ENCODE assay signal across 29 mouse cellular contexts in genomic region chr13:31468131-31468530, GRCm38 (mm10).
A peak's percentile ranks its signal among the peaks of the same experiment; 100 is the strongest.
DNase-seq lines count a peak whose midpoint lies in the region; ATAC-seq and TF ChIP-seq lines count a peak whose summit lies in the region.
"Had no signal": no experiment of that assay in that cellular context is flagged by ENCODE, and none has a peak within 500 bp of the region (broad histone marks: within the 10 kb centered on the region; RNA-seq: fewer than 3 reads in every experiment).

No protein-coding gene starts in this region.

- no peaks in the 10 kb centered on the region for H3K9me3 ChIP-seq in embryonic facial prominence, embryonic 14.5 days (ENCODE audit: control insufficient read depth, low read length)
- no peaks in the 10 kb centered on the region for H3K9me3 ChIP-seq in embryonic facial prominence, embryonic 10.5 days
- H3K9me3 ChIP-seq in hindbrain, embryonic 16.5 days (ENCODE audit: control insufficient read depth, low read length): no peaks in the 10 kb centered on the region
- H3K9me3 ChIP-seq: embryonic facial prominence, embryonic 15.5 days; forebrain, embryonic 10.5 days; forebrain, embryonic 15.5 days; heart, embryonic 12.5 days; heart, embryonic 15.5 days had no signal

- DNase-seq in embryonic facial prominence, embryonic 14.5 days (ENCODE audit: low spot score): peak; percentile 17
- DNase-seq in embryonic facial prominence, embryonic 10.5 days (ENCODE audit: low spot score): no peak
- peak; percentile 48 for DNase-seq in 3134 (ENCODE audit: extremely low read depth, insufficient read length, low spot score)
- peak; percentile 21 for DNase-seq in Muller cell, postnatal 12 days (ENCODE audit: inconsistent ontology term)
- DNase-seq in retina, postnatal 1 day: no peak
- no peak for DNase-seq in right cerebral cortex, postnatal 25 days
- DNase-seq: adrenal gland, adult 8-10 months; adrenal gland, postnatal 25 days; cerebellum, adult 11-12 months; cerebellum, adult 8-10 months; cerebellum, postnatal 10 days; cerebellum, postnatal 36 days; embryo, embryonic 11 days; gastrocnemius, postnatal 10 days; gastrocnemius, postnatal 36 days; heart, postnatal 10 days; heart, postnatal 4 days; kidney, adult 2 months had no signal

- no peak for TF ChIP-seq CTCF in embryonic fibroblast, embryonic 13.5 days (IDR thresholded peaks at IDR 0.05; ENCODE audit: borderline replicate concordance, insufficient read depth, low read length)

- H3K9ac ChIP-seq in embryonic facial prominence, embryonic 14.5 days (ENCODE audit: low read depth, low read length): no peak overlapping the region
- no peak overlapping the region for H3K9ac ChIP-seq in hindbrain, embryonic 16.5 days (ENCODE audit: low read depth, low read length)
- H3K9ac ChIP-seq: embryonic facial prominence, embryonic 15.5 days; forebrain, embryonic 15.5 days; heart, embryonic 12.5 days; heart, embryonic 15.5 days; hindbrain, embryonic 14.5 days had no signal

- no peaks in the 10 kb centered on the region for H3K36me3 ChIP-seq in embryonic facial prominence, embryonic 14.5 days (ENCODE audit: control insufficient read depth, insufficient read depth, low read length)
- H3K36me3 ChIP-seq in embryonic facial prominence, embryonic 10.5 days (replicated peaks): no peaks in the 10 kb centered on the region
- H3K36me3 ChIP-seq in hindbrain, embryonic 16.5 days (ENCODE audit: control insufficient read depth, insufficient read depth, low read length): no peaks in the 10 kb centered on the region
- H3K36me3 ChIP-seq: embryonic facial prominence, embryonic 15.5 days; forebrain, embryonic 10.5 days; forebrain, embryonic 15.5 days; heart, embryonic 12.5 days; heart, embryonic 15.5 days had no signal

- no peak overlapping the region for H3K4me2 ChIP-seq in embryonic facial prominence, embryonic 14.5 days (ENCODE audit: low read depth, low read length)
- no peak overlapping the region for H3K4me2 ChIP-seq in hindbrain, embryonic 16.5 days (ENCODE audit: low read length)
- H3K4me2 ChIP-seq: embryonic facial prominence, embryonic 15.5 days; forebrain, embryonic 15.5 days; heart, embryonic 12.5 days; heart, embryonic 15.5 days; hindbrain, embryonic 14.5 days had no signal

- H3K27me3 ChIP-seq in embryonic facial prominence, embryonic 14.5 days (replicated peaks; ENCODE audit: control insufficient read depth, insufficient read depth, low read length): no peaks in the 10 kb centered on the region
- H3K27me3 ChIP-seq in embryonic facial prominence, embryonic 10.5 days (replicated peaks; ENCODE audit: low read depth, poor library complexity, severe bottlenecking): no peaks in the 10 kb centered on the region
- H3K27me3 ChIP-seq in hindbrain, embryonic 16.5 days (replicated peaks; ENCODE audit: control insufficient read depth, insufficient read depth, low read length): no peaks in the 10 kb centered on the region
- H3K27me3 ChIP-seq: embryonic facial prominence, embryonic 15.5 days; forebrain, embryonic 15.5 days; heart, embryonic 12.5 days; heart, embryonic 15.5 days had no signal

- 66% methylated on average over 3 of the region's 3 CpGs for WGBS in embryonic facial prominence, embryonic 14.5 days
- 78% methylated on average over 3 of the region's 3 CpGs for WGBS in embryonic facial prominence, embryonic 10.5 days
- 96% methylated on average over 3 of the region's 3 CpGs for WGBS in hindbrain, embryonic 16.5 days

- no peak for TF ChIP-seq POLR2A in embryonic fibroblast, embryonic 13.5 days (IDR thresholded peaks at IDR 0.05; ENCODE audit: low read depth, low read length)

- no peak overlapping the region for H3K27ac ChIP-seq in embryonic facial prominence, embryonic 14.5 days (replicated peaks; ENCODE audit: low read depth, low read length)
- H3K27ac ChIP-seq in embryonic facial prominence, embryonic 10.5 days (replicated peaks): no peak overlapping the region
- H3K27ac ChIP-seq in embryonic fibroblast, embryonic 13.5 days (ENCODE audit: insufficient read depth, low read length): peak overlapping the region; percentile 60
- H3K27ac ChIP-seq in hindbrain, embryonic 16.5 days (ENCODE audit: low read depth, low read length): no peak overlapping the region
- H3K27ac ChIP-seq: embryonic facial prominence, embryonic 15.5 days; forebrain, embryonic 10.5 days; forebrain, embryonic 15.5 days; heart, embryonic 15.5 days; hindbrain, embryonic 14.5 days had no signal

- no peak for ATAC-seq in embryonic facial prominence, embryonic 14.5 days (ENCODE audit: low read depth)
- ATAC-seq in hindbrain, embryonic 16.5 days: no peak
- ATAC-seq: activated CD4-positive, CD25-positive, alpha-beta regulatory T cell, adult 4 months; forebrain, embryonic 15.5 days; intestine, postnatal 0 days had no signal

- no peak overlapping the region for H3K4me3 ChIP-seq in embryonic facial prominence, embryonic 14.5 days (ENCODE audit: low read depth, low read length)
- H3K4me3 ChIP-seq in embryonic facial prominence, embryonic 10.5 days: no peak overlapping the region
- no peak overlapping the region for H3K4me3 ChIP-seq in embryonic fibroblast, embryonic 13.5 days (ENCODE audit: insufficient read depth, low read length)
- no peak overlapping the region for H3K4me3 ChIP-seq in hindbrain, embryonic 16.5 days (ENCODE audit: low read length)
- H3K4me3 ChIP-seq: embryonic facial prominence, embryonic 15.5 days; erythroblast, embryonic 14.5 days; forebrain, embryonic 10.5 days; forebrain, embryonic 15.5 days; heart, embryonic 12.5 days; heart, embryonic 15.5 days had no signal

- H3K4me1 ChIP-seq in embryonic facial prominence, embryonic 14.5 days (ENCODE audit: control insufficient read depth, insufficient read depth, low read length): no peaks in the 10 kb centered on the region
- H3K4me1 ChIP-seq in embryonic facial prominence, embryonic 10.5 days: no peaks in the 10 kb centered on the region
- H3K4me1 ChIP-seq in embryonic fibroblast, embryonic 13.5 days (ENCODE audit: control insufficient read depth, insufficient read depth, low read length): peaks cover 4% of the 10 kb centered on the region
- no peaks in the 10 kb centered on the region; the same call in 1 of the 2 replicates for H3K4me1 ChIP-seq in hindbrain, embryonic 16.5 days (ENCODE audit: control insufficient read depth, insufficient read depth, low read depth, low read length)
- H3K4me1 ChIP-seq: embryonic facial prominence, embryonic 15.5 days; forebrain, embryonic 10.5 days; heart, embryonic 12.5 days; heart, embryonic 15.5 days had no signal

Comparison
In these comparisons a context has a peak if more than half of its experiments do, and no peak if none do; other contexts are left out.
1. DNase-seq: peak in embryonic facial prominence, embryonic 14.5 days (single experiment), 3134 (single experiment) and Muller cell, postnatal 12 days (single experiment); none in embryonic facial prominence, embryonic 10.5 days (single experiment), retina, postnatal 1 day (single experiment) and right cerebral cortex, postnatal 25 days (single experiment).